Mouse (Mus musculus): ENCODE measurements around the gene Gm3173. TPM values are rescaled to one million over a fixed set of nuclear protein-coding genes. Genes with fewer than 3 reads are reported as not detected.
"Not testable (repeated sequence)": the region's sequence is repeated elsewhere in the genome, so short reads cannot be mapped to it uniquely, and the experiment has no call there.

Gene Gm3173
- not detected for total RNA-seq (2022)

DNA sequence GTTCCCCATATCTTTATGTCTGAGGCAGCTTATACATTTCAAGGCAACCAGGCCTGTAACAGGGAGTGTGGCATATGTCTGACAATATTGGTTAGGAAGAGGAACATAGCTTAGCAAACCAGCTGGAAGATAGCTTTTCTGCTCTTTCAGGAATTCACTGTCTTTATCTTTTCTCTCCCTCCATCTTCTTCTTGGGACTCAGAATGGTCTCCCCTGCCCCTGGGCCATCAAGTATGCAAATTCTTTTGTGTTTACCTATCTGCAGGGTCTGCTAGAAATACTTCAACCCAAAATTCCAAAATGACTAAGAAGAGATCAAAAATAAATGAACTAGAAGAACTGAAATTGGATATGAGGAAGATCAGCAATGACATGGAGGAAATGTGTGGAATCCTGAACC lies at the start of gene Gm3173:
Gene Gm3173, plus strand, starts transcription at position 301 of the 400 bp plus-strand sequence.
- not testable (repeated sequence) for DNase-seq (ENCODE audit: low spot score in 2 of 2)

GRCm38 (mm10) chr14:4385606-4386005 lies 45.2 kb upstream of the Gm3173 start:
- not testable (repeated sequence) for DNase-seq (ENCODE audit: low spot score in 2 of 2)

DNA sequence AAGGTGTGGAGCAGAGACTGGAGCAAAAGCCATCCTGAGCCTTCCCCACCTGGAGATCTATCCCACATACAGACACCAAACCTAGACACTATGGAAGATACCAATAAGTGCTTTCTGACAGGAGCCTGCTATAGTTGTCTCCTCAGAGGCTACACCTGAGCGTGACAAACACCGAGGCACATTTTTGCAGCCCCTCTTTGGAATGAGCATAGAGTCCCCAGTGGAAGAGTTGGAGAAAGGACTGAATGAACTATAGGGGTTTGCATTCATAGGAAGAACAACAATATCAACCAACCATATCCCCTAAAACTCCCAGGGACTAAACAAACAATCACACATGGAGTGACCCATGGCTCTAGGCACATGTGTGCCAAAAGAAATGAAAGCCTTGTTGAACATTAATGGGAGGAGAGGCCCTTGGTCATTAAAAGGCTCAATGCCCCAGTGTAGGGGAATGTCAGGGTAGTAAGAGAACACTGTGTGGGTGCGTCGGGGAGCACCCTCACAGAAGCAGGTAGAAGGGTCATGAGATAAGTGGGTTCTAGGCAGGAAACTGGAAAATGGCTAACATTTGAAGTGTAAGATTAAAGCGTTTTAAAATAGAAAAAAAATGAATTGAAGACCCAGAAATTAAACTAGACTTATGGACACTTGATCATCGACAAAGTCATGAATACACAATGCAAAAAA lies 37.8 kb upstream of the Gm3173 start:
- DNase-seq (ENCODE audit: low spot score in 2 of 2) = not testable (repeated sequence)

GRCm38 (mm10) chr14:4397226-4397625 lies 33.6 kb upstream of the Gm3173 start, which contains the start of gene Gm3159:
Gene Gm3159 (plus strand): TSS chr14:4397526.
- DNase-seq (ENCODE audit: low spot score in 2 of 2) = not testable (repeated sequence)

DNA sequence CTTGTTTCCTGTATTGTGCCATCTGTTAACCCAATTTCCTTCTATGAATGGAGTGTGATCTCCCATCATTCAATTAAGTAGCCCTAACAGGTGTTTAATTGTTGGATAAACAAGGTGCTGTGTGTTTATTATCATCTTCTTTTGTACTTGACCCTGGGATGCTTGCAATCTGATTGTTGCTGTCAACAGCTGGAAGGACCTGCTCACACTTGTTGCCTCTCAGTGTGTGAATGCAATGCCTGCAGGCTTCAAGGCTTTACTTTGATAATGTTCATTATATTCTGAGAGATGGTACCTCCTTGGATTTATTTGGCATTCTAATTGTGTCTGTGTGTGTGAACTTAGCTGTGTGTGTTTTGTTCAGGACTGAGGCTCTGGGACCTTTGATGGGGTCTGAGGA lies 32.2 kb upstream of the Gm3173 start:
- not testable (repeated sequence) for DNase-seq (ENCODE audit: low spot score in 2 of 2)

DNA sequence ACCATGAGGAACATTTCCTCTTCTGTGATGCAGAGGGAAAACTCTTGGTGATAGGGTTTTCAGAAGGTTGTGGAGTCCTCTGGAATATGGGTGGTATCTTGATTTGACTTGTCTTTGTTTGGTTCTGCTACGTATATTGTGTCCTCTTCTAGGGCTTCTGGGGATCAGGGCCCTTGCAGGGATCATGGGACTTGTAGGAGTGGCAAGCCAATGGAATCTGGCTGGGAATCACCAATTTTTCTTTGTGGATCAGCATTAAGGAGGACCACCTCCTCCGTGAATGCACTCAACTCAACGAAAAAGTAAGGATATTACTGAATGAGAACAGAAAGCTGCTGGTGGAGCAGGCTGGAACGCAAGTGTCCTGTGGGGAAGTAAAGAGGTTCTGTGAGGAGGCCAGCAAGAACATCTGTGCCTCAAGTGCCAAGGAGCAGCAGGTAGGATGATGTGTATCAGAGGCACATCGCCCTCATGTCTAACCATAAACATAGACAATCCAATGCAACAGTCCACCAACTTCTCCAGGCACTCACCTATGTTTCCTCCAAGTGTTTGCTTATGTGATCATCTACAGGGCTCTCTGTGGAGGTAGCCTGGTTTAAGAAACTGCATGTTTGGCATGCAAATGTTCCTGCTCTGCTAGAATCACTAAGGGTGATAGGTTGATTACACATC lies 30.5 kb upstream of the Gm3173 start:
- not testable (repeated sequence) for DNase-seq (ENCODE audit: low spot score in 2 of 2)

DNA sequence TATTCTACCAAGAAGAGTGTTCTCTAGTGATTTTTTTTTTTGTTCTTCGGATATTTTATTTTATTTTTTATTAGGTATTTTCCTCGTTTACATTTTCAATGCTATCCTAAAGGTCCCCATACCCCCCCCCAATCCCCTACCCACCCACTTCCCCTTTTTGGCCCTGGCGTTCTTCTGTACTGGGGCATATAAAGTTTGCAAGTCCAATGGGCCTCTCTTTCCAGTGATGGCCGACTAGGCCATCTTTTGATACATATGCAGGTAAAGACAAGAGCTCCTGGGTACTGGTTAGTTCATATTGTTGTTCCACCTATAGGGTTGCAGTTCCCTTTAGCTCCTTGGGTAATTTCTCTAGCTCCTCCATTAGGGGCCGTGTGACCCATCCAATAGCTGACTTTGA lies 29.5 kb upstream of the Gm3173 start:
- DNase-seq (ENCODE audit: low spot score in 2 of 2) = not testable (repeated sequence)

GRCm38 (mm10) chr14:4403840-4404239 lies 27.0 kb upstream of the Gm3173 start:
- DNase-seq (ENCODE audit: low spot score in 2 of 2) = not testable (repeated sequence)

DNA sequence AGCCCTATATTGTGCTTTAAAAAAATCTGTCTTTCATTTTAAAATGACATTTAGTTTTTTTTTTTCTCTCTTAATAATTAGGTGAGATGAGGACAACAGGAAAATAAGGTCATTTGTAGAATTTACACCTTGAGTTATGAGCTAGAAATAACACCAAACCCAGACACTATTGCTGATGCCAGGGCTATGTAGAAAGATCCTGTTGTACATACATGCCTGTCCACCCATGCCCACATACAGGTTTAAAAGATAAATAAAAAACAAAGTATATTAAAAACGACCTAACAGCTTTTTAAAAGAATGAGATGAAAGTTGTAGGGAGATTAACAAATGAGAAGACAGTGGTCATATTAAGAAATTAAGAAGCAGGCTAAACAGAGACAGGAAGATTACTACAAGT lies 20.9 kb upstream of the Gm3173 start:
- not testable (repeated sequence) for DNase-seq (ENCODE audit: low spot score in 2 of 2)

GRCm38 (mm10) chr14:4414965-4415835 lies 15.6 kb upstream of the Gm3173 start, which contains the start of gene Gm3164:
Gene Gm3164 (plus strand): TSS chr14:4415448.
- DNase-seq (ENCODE audit: low spot score in 2 of 2) = not testable (repeated sequence)

DNA sequence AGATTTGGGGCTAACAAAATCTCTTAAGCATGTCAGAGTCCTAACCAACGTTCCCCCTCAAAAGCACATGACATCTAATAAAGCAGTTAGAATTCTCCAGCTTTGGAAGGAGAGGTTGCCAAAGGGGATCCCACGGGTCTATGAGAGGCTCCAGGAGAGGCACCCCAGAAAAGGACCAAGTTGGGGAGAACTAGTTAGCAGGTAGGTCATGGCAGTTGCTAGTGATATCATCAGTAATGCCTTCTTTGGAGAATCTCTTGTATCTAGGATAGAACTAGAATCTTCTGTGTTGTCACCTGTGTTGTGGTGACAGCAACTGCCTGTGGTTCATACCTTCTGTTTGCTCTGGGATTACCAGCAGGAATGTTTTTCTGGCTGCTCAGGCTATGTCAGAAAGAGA lies 50.7 kb downstream of the Gm3173 start, which contains the start of gene Gm3182:
Gene Gm3182, plus strand, starts transcription at position 301 of the 400 bp plus-strand sequence.
- DNase-seq (ENCODE audit: low spot score in 2 of 2) = not testable (repeated sequence)

DNA sequence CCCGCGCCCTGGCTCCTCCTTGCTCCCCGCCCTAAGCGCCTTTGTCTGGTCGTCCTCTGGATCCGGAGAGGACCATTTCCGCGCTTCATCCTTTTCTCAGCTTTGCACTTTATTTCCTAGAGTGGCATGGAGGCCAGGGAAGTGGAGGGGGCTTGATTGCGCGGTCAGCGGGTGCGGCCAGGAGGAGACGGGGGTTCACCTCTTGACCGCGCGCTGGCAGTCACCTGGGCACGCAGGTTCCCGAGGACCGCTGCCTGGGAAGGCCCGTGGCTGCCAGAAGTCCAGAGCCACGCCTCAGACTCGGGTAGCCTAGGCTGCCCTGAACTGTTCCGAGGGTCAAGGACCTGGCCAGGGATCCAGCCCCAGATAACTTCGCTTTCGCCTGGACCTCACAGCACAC lies 68.6 kb downstream of the Gm3173 start:
- not testable (repeated sequence) for DNase-seq (ENCODE audit: low spot score in 2 of 2)

GRCm38 (mm10) chr14:4555105-4555504 lies 124.3 kb downstream of the Gm3173 start, which contains the start of gene Gm3047:
Gene Gm3047 (plus strand): TSS chr14:4555405.
- not testable (repeated sequence) for DNase-seq (ENCODE audit: low spot score in 2 of 2)

Other genes starting within 250 kb of the Gm3173 start
- gene Gm2974, start 248.4 kb upstream of the Gm3173 start, total RNA-seq (2022) = under 1 TPM in 2 of 4 experiments, not detected in 2; 0.51 to 0.91 TPM
- gene Gm3138, start 181.4 kb upstream of the Gm3173 start, total RNA-seq (2022) = not detected
- not detected for gene Gm3149, start 113.7 kb upstream of the Gm3173 start, total RNA-seq (2022)
- gene 2610042L04Rik, start 96.2 kb upstream of the Gm3173 start, total RNA-seq (2022) = 1 to 10 TPM in 3 of 4 experiments, under 1 TPM in 1; 0.81 to 1.4 (median 1.1) TPM
- gene Gm3159, start 33.5 kb upstream of the Gm3173 start, total RNA-seq (2022) = not detected
- under 1 TPM; 0.21 to 0.94 (median 0.48) TPM for gene Gm3164, start 15.5 kb upstream of the Gm3173 start, total RNA-seq (2022)
- not detected for gene Gm3182, start 50.8 kb downstream of the Gm3173 start, total RNA-seq (2022)
- gene Gm3047, start 124.4 kb downstream of the Gm3173 start, total RNA-seq (2022) = not detected
- under 1 TPM; 0.32 to 0.94 (median 0.53) TPM for gene Gm8159, start 201.4 kb downstream of the Gm3173 start, total RNA-seq (2022)
- not detected for gene Gm3239, start 233.2 kb downstream of the Gm3173 start, total RNA-seq (2022)